Mouse (Mus musculus) lung, postnatal 0 days (tissue): ENCODE data around the gene Rassf7.

Source experiments
- CTCF ChIP-seq: IDR thresholded peaks from 2 replicates; pipeline ENCODE4 v1.5.1; 2016; ENCODE audit warnings: antibody characterized with exemption, mild to moderate bottlenecking
- EP300 ChIP-seq: IDR thresholded peaks from 2 replicates; pipeline ENCODE4 v1.6.1; 2016; ENCODE audit warnings: antibody characterized with exemption, mild to moderate bottlenecking, control low read depth

DNA sequence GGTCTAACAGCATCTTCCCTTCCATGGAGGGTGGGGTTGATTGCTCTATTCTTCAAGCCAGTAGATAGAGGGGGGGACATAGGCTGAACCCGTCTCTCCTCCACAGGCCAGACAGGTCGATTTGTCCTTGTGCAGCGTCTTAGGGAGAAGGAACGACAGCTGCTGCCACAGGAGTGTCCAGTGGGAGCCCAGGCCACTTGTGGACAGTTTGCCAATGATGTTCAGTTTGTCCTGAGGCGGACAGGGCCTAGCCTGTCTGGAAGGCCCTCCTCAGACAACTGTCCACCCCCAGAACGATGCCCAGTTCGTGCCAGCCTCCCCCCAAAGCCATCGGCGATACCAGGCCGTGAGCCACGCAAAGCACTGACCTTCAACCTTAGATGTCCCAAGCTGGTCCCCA, 1.2 kb downstream of the Rassf7 start:
- no peak for TF ChIP-seq CTCF
- no peak for TF ChIP-seq EP300
